ENCODE assay signal across 8 mouse cellular contexts in the genomic region with DNA sequence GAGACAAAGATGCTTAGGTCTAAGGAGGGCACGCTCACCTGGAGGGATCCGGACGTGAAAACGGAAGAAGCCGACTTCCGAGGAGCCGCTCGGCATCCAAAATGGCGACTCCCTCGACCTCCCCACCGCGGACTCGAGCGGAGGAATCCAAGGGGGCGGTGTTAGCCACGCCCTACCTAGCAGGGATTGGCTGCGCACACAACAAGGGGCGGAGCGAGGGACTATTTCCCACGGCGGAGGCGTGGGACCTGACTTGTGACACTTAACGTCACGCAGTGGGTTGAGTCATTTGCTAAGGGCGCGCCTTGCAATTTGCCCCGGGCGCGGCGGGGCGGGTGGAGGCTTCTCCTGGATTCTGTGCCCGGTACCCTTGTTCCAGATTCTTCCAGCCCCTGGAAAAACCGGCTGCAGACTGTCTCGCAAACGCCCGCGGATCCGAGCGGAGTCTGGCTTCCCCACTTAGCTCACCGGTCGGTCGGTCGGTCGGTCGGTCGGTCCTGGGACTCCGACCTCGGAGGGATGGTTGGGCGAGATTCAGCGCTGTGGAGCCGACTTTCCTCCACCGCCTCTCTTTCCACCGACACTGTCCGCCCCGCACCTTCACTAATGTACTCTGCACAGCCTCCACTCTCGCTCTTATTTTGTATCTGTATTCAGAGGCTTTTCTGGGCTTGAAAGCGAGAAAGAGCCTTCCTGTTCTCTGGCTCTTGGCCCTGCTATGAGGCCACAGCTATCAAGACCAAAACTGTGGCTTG. TPM values are rescaled to one million over a fixed set of nuclear protein-coding genes. Genes with fewer than 3 reads are reported as not detected.
DNase-seq lines count a peak whose midpoint lies in the region; ATAC-seq and TF ChIP-seq lines count a peak whose summit lies in the region.

A gene (minus strand): TSS at position 115 of the 755 bp plus-strand sequence.

- WGBS in forebrain, embryonic 12.5 days, result under 1% methylated on average over 57 of the region's 57 CpGs
- 0% methylated on average over 52 of the region's 57 CpGs for WGBS in heart, postnatal 0 days
- under 1% methylated on average over 57 of the region's 57 CpGs for WGBS in liver, embryonic 16.5 days (ENCODE audit: insufficient replicate concordance)
- under 1% methylated on average over 57 of the region's 57 CpGs for WGBS in neural tube, embryonic 13.5 days

- peak; percentile 87; the same call in 1 of the 2 replicates for TF ChIP-seq EP300 in heart, postnatal 0 days (IDR thresholded peaks at IDR 0.05; ENCODE audit: low read depth)

- no peaks in the 10 kb centered on the region for H3K9me3 ChIP-seq in E14TG2a.4 (ENCODE audit: low read length)
- H3K9me3 ChIP-seq in forebrain, embryonic 12.5 days, result no peaks in the 10 kb centered on the region
- no peaks in the 10 kb centered on the region for H3K9me3 ChIP-seq in heart, postnatal 0 days (replicated peaks; ENCODE audit: control insufficient read depth, low read length)
- H3K9me3 ChIP-seq in liver, embryonic 16.5 days (replicated peaks; ENCODE audit: control insufficient read depth, low read length), result no peaks in the 10 kb centered on the region
- no peaks in the 10 kb centered on the region for H3K9me3 ChIP-seq in neural tube, embryonic 13.5 days

- H3K27ac ChIP-seq in forebrain, embryonic 12.5 days, result peak within 1 kb of the TSS; percentile 79
- H3K27ac ChIP-seq in heart, postnatal 0 days (ENCODE audit: low read depth), result peak within 1 kb of the TSS; percentile 83
- H3K27ac ChIP-seq in liver, embryonic 16.5 days (ENCODE audit: low read length), result peak within 1 kb of the TSS; percentile 84
- H3K27ac ChIP-seq in neural tube, embryonic 13.5 days (replicated peaks), result peak within 1 kb of the TSS; percentile 87
- peak within 1 kb of the TSS; percentile 98 for H3K27ac ChIP-seq in testis, adult 2 months (ENCODE audit: control insufficient read depth, insufficient read depth, low read depth, low read length)

- peak within 1 kb of the TSS; percentile 95 for H3K4me3 ChIP-seq in E14TG2a.4 (replicated peaks; ENCODE audit: low read length)
- H3K4me3 ChIP-seq in forebrain, embryonic 12.5 days (replicated peaks), result peak within 1 kb of the TSS; percentile 99
- H3K4me3 ChIP-seq in heart, postnatal 0 days (ENCODE audit: low read depth, low read length), result peak within 1 kb of the TSS; percentile 95
- H3K4me3 ChIP-seq in liver, embryonic 16.5 days (ENCODE audit: low read depth, low read length), result peak within 1 kb of the TSS; percentile 99
- H3K4me3 ChIP-seq in neural tube, embryonic 13.5 days, result peak within 1 kb of the TSS; percentile 82
- H3K4me3 ChIP-seq in testis, adult 2 months (ENCODE audit: control insufficient read depth, low read depth, low read length), result peak within 1 kb of the TSS; percentile 99

- H3K4me1 ChIP-seq in E14TG2a.4 (replicated peaks; ENCODE audit: low read depth, low read length), result peaks cover 48% of the 10 kb centered on the region
- H3K4me1 ChIP-seq in forebrain, embryonic 12.5 days, result peaks cover 31% of the 10 kb centered on the region
- peaks cover 23% of the 10 kb centered on the region for H3K4me1 ChIP-seq in heart, postnatal 0 days (ENCODE audit: control insufficient read depth, insufficient read depth)
- peaks cover 26% of the 10 kb centered on the region for H3K4me1 ChIP-seq in liver, embryonic 16.5 days (ENCODE audit: control insufficient read depth, low read depth, low read length)
- peaks cover 30% of the 10 kb centered on the region for H3K4me1 ChIP-seq in neural tube, embryonic 13.5 days (replicated peaks)
- peaks cover 9% of the 10 kb centered on the region for H3K4me1 ChIP-seq in testis, adult 2 months (ENCODE audit: control insufficient read depth, insufficient read depth, low read length)

- peaks cover 22% of the 10 kb centered on the region for H3K27me3 ChIP-seq in E14TG2a.4 (ENCODE audit: insufficient read depth, low read length)
- peaks cover 3% of the 10 kb centered on the region; the same call in 1 of the 2 replicates for H3K27me3 ChIP-seq in forebrain, embryonic 12.5 days
- H3K27me3 ChIP-seq in heart, postnatal 0 days (ENCODE audit: control insufficient read depth, insufficient read depth, low read length), result no peaks in the 10 kb centered on the region
- H3K27me3 ChIP-seq in liver, embryonic 16.5 days (ENCODE audit: control insufficient read depth, insufficient read depth, low read depth, low read length), result no peaks in the 10 kb centered on the region
- no peaks in the 10 kb centered on the region for H3K27me3 ChIP-seq in neural tube, embryonic 13.5 days
- no peaks in the 10 kb centered on the region for H3K27me3 ChIP-seq in testis, adult 2 months (ENCODE audit: control insufficient read depth, insufficient read depth, low read length)

- H3K4me2 ChIP-seq in forebrain, embryonic 12.5 days, result peak within 1 kb of the TSS; percentile 79
- peak within 1 kb of the TSS; percentile 87 for H3K4me2 ChIP-seq in heart, postnatal 0 days (ENCODE audit: low read depth, low read length)
- H3K4me2 ChIP-seq in liver, embryonic 16.5 days (ENCODE audit: low read depth, low read length), result peak within 1 kb of the TSS; percentile 97
- peak within 1 kb of the TSS; percentile 83 for H3K4me2 ChIP-seq in neural tube, embryonic 13.5 days

- peak within 1 kb of the TSS; percentile 95 for H3K9ac ChIP-seq in forebrain, embryonic 12.5 days
- H3K9ac ChIP-seq in heart, postnatal 0 days (replicated peaks; ENCODE audit: low read depth, low read length), result peak within 1 kb of the TSS; percentile 92
- H3K9ac ChIP-seq in liver, embryonic 16.5 days (ENCODE audit: low read depth, low read length), result peak within 1 kb of the TSS; percentile 97
- peak within 1 kb of the TSS; percentile 99 for H3K9ac ChIP-seq in neural tube, embryonic 13.5 days

- peak; percentile 99 for DNase-seq in c-Kit-positive CD71-positive TER-119-positive erythroid progenitor cells, embryonic 14.5 days (ENCODE audit: low spot score)
- peak; percentile 96 for DNase-seq in heart, postnatal 0 days (ENCODE audit: low spot score)
- peak; percentile 99 for DNase-seq in kidney, postnatal 4 days

- no peak for TF ChIP-seq CTCF in E14TG2a.4 (conservative IDR thresholded peaks at IDR 0.05; ENCODE audit: low read length)
- no peak for TF ChIP-seq CTCF in heart, postnatal 0 days (IDR thresholded peaks at IDR 0.05; ENCODE audit: low read depth)
- no peak for TF ChIP-seq CTCF in testis, adult 2 months (IDR thresholded peaks at IDR 0.05; ENCODE audit: control insufficient read depth, insufficient read depth, insufficient replicate concordance, low read depth, low read length)

- peak; percentile 95 for TF ChIP-seq POLR2A in testis, adult 2 months (IDR thresholded peaks at IDR 0.05; ENCODE audit: control insufficient read depth, low read depth, low read length)

- H3K36me3 ChIP-seq in E14TG2a.4 (ENCODE audit: insufficient read depth, low read length), result no peaks in the 10 kb centered on the region
- H3K36me3 ChIP-seq in forebrain, embryonic 12.5 days (replicated peaks), result 0 out of 2 replicates have a peak, but pooled peaks cover 3% of the 10 kb centered on the region
- H3K36me3 ChIP-seq in heart, postnatal 0 days (replicated peaks; ENCODE audit: control insufficient read depth, insufficient read depth, low read length), result no peaks in the 10 kb centered on the region
- no peaks in the 10 kb centered on the region for H3K36me3 ChIP-seq in liver, embryonic 16.5 days (ENCODE audit: control insufficient read depth, insufficient read depth)
- no peaks in the 10 kb centered on the region for H3K36me3 ChIP-seq in neural tube, embryonic 13.5 days
- no peaks in the 10 kb centered on the region for H3K36me3 ChIP-seq in testis, adult 2 months (ENCODE audit: control insufficient read depth, insufficient read depth, low read length)

- ATAC-seq in forebrain, embryonic 12.5 days (ENCODE audit: low FRiP score), result peak; percentile 99
- peak; percentile 99 for ATAC-seq in heart, postnatal 0 days (ENCODE audit: insufficient read depth, low read depth)
- peak; percentile 99 for ATAC-seq in liver, embryonic 16.5 days (ENCODE audit: low read depth)
- ATAC-seq in neural tube, embryonic 13.5 days (ENCODE audit: low read depth), result peak; percentile 98

RNA-seq across cellular contexts. Expression of the gene that starts here (rescaled TPM):
- 180 and 185 TPM in 2 replicates for polyA plus RNA-seq in forebrain, embryonic 12.5 days (2016; fragmentation: Nextera tagmentation; extraction: Ambion mirVana)
- 65.3 and 69.7 TPM in 2 replicates for total RNA-seq in heart, postnatal 0 days (2014; rRNA removed; ENCODE audit: low replicate concordance)
- polyA plus RNA-seq in heart, postnatal 0 days (2015; fragmentation: Nextera tagmentation; extraction: Ambion mirVana), result 70.5 and 73.2 TPM in 2 replicates
- polyA plus RNA-seq in liver, embryonic 16.5 days (2015; fragmentation: Nextera tagmentation; extraction: Ambion mirVana), result 37.2 and 38.9 TPM in 2 replicates
- polyA plus RNA-seq in neural tube, embryonic 13.5 days (2015; fragmentation: Nextera tagmentation; extraction: Ambion mirVana), result 177 and 190 TPM in 2 replicates
- 25.7 and 31.8 TPM in 2 replicates for polyA plus RNA-seq in testis, adult 2 months (2012; rRNA removed)

Comparison
In these comparisons a context has a peak if more than half of its experiments do, and no peak if none do; other contexts are left out.
1. Peak in every context shown above with its lines: DNase-seq, ATAC-seq, H3K4me3 ChIP-seq and H3K27ac ChIP-seq.